In genomic region chr6:136489899-136490298, GRCm38 (mm10) we compare ENCODE assay signal across 20 mouse cellular contexts. TPM values are rescaled to one million over a fixed set of nuclear protein-coding genes. Genes with fewer than 3 reads are reported as not detected.
DNase-seq lines count a peak whose midpoint lies in the region; ATAC-seq and TF ChIP-seq lines count a peak whose summit lies in the region.
"Had no signal": no experiment of that assay in that cellular context is flagged by ENCODE, and none has a peak within 500 bp of the region (broad histone marks: within the 10 kb centered on the region; RNA-seq: fewer than 3 reads in every experiment).

No protein-coding gene starts in this region.

- WGBS in lung, embryonic 16.5 days = 62% methylated on average over 3 of the region's 3 CpGs
- 40% methylated on average over 3 of the region's 3 CpGs for WGBS in lung, adult 2 months
- WGBS in lung, postnatal 0 days = 59% methylated on average over 3 of the region's 3 CpGs
- WGBS in stomach, embryonic 16.5 days = 53% methylated on average over 3 of the region's 3 CpGs

- no peak for TF ChIP-seq CTCF in lung, adult 2 months (IDR thresholded peaks at IDR 0.05; ENCODE audit: insufficient read depth, low read length)
- TF ChIP-seq CTCF in lung, postnatal 0 days (IDR thresholded peaks at IDR 0.05) = no peak

- no peak overlapping the region for H3K4me2 ChIP-seq in lung, embryonic 16.5 days (ENCODE audit: low read depth, low read length)
- H3K4me2 ChIP-seq in lung, postnatal 0 days (replicated peaks; ENCODE audit: low read depth, low read length) = no peak overlapping the region
- no peak overlapping the region for H3K4me2 ChIP-seq in stomach, embryonic 16.5 days (ENCODE audit: low read depth, low read length)
- H3K4me2 ChIP-seq: embryonic facial prominence, embryonic 12.5 days; heart, embryonic 12.5 days; hindbrain, embryonic 13.5 days; limb, embryonic 15.5 days; liver, embryonic 15.5 days; midbrain, embryonic 12.5 days had no signal

- ATAC-seq in lung, embryonic 16.5 days (ENCODE audit: low read depth) = no peak
- peak; percentile 36; the same call in 1 of the 2 replicates for ATAC-seq in lung, postnatal 0 days
- ATAC-seq in stomach, embryonic 16.5 days (ENCODE audit: insufficient read depth, low FRiP score) = peak; percentile 63; the same call in 1 of the 2 replicates
- ATAC-seq in cerebellum, adult (ENCODE audit: insufficient number of reproducible peaks, low FRiP score, low TSS enrichment) = no peak
- ATAC-seq: forebrain, embryonic 14.5 days had no signal

- H3K4me3 ChIP-seq in lung, embryonic 16.5 days (ENCODE audit: low read length) = no peak overlapping the region
- H3K4me3 ChIP-seq in lung, adult 2 months (replicated peaks; ENCODE audit: extremely low read depth, low read depth, low read length) = no peak overlapping the region
- H3K4me3 ChIP-seq in lung, postnatal 0 days (ENCODE audit: low read depth, low read length) = no peak overlapping the region
- H3K4me3 ChIP-seq in stomach, embryonic 16.5 days (replicated peaks; ENCODE audit: low read length) = no peak overlapping the region
- H3K4me3 ChIP-seq: embryonic facial prominence, embryonic 12.5 days; heart, embryonic 12.5 days; hindbrain, embryonic 13.5 days; limb, embryonic 15.5 days; liver, embryonic 15.5 days; midbrain, embryonic 12.5 days had no signal

- H3K27me3 ChIP-seq in lung, embryonic 16.5 days (ENCODE audit: control insufficient read depth, insufficient read depth, low read depth, low read length) = no peaks in the 10 kb centered on the region
- no peaks in the 10 kb centered on the region for H3K27me3 ChIP-seq in lung, postnatal 0 days (replicated peaks; ENCODE audit: insufficient read depth, low read length)
- no peaks in the 10 kb centered on the region for H3K27me3 ChIP-seq in stomach, embryonic 16.5 days (ENCODE audit: control insufficient read depth, insufficient read depth, low read length)
- H3K27me3 ChIP-seq: embryonic facial prominence, embryonic 12.5 days; heart, embryonic 12.5 days; hindbrain, embryonic 13.5 days; limb, embryonic 15.5 days; liver, embryonic 15.5 days; midbrain, embryonic 12.5 days had no signal

- no peak for DNase-seq in lung, adult 2 months
- DNase-seq in R1 (ENCODE audit: low read depth, low spot score) = peak; percentile 98
- peak; percentile 74 for DNase-seq in lung, postnatal 0 days (ENCODE audit: low spot score)
- no peak for DNase-seq in layer of hippocampus, adult 9-10 months (ENCODE audit: low spot score)
- no peak for DNase-seq in adrenal gland, postnatal 10 days
- DNase-seq: cerebellum, adult 9-11 months; heart, postnatal 14 days; kidney, adult 11 months; right cerebral cortex, adult 18-20 months had no signal

- no peak for TF ChIP-seq POLR2A in lung, adult 2 months (IDR thresholded peaks at IDR 0.05; ENCODE audit: borderline replicate concordance, extremely low read depth, low read depth, low read length)

- H3K9me3 ChIP-seq in lung, embryonic 16.5 days (ENCODE audit: control insufficient read depth, low read length) = peaks cover 3% of the 10 kb centered on the region; the same call in 1 of the 2 replicates
- H3K9me3 ChIP-seq in lung, postnatal 0 days (ENCODE audit: low read length) = no peaks in the 10 kb centered on the region
- H3K9me3 ChIP-seq in stomach, embryonic 16.5 days (replicated peaks; ENCODE audit: control insufficient read depth, low read length) = no peaks in the 10 kb centered on the region
- H3K9me3 ChIP-seq: embryonic facial prominence, embryonic 12.5 days; G1E; limb, embryonic 15.5 days; liver, embryonic 15.5 days; midbrain, embryonic 12.5 days had no signal

- H3K4me1 ChIP-seq in lung, embryonic 16.5 days (replicated peaks; ENCODE audit: control insufficient read depth, insufficient read depth, low read length) = peaks cover 4% of the 10 kb centered on the region; the same call in 1 of the 2 replicates
- peaks cover 11% of the 10 kb centered on the region for H3K4me1 ChIP-seq in lung, adult 2 months (ENCODE audit: control insufficient read depth, insufficient read depth, low read length)
- no peaks in the 10 kb centered on the region for H3K4me1 ChIP-seq in lung, postnatal 0 days (ENCODE audit: insufficient read depth, low read depth, low read length)
- peaks cover 9% of the 10 kb centered on the region for H3K4me1 ChIP-seq in stomach, embryonic 16.5 days (ENCODE audit: control insufficient read depth, insufficient read depth, low read length)
- H3K4me1 ChIP-seq: embryonic facial prominence, embryonic 12.5 days; limb, embryonic 15.5 days had no signal

- no peak overlapping the region for H3K9ac ChIP-seq in lung, embryonic 16.5 days (ENCODE audit: low read length)
- H3K9ac ChIP-seq in lung, postnatal 0 days (replicated peaks; ENCODE audit: low read depth) = no peak overlapping the region
- no peak overlapping the region for H3K9ac ChIP-seq in stomach, embryonic 16.5 days (ENCODE audit: low read length)
- H3K9ac ChIP-seq: embryonic facial prominence, embryonic 12.5 days; heart, embryonic 12.5 days; hindbrain, embryonic 13.5 days; limb, embryonic 15.5 days; liver, embryonic 15.5 days; midbrain, embryonic 12.5 days had no signal

- peak overlapping the region; percentile 66 for H3K27ac ChIP-seq in lung, embryonic 16.5 days (ENCODE audit: low read length)
- H3K27ac ChIP-seq in lung, postnatal 0 days (ENCODE audit: low read length) = no peak overlapping the region
- peak overlapping the region; percentile 82 for H3K27ac ChIP-seq in stomach, embryonic 16.5 days (ENCODE audit: low read length)
- H3K27ac ChIP-seq: embryonic facial prominence, embryonic 12.5 days; hindbrain, embryonic 13.5 days; liver, embryonic 15.5 days; midbrain, embryonic 12.5 days had no signal

- no peaks in the 10 kb centered on the region for H3K36me3 ChIP-seq in lung, embryonic 16.5 days (ENCODE audit: control insufficient read depth, insufficient read depth, low read length)
- no peaks in the 10 kb centered on the region for H3K36me3 ChIP-seq in lung, postnatal 0 days (ENCODE audit: insufficient read depth, low read length)
- H3K36me3 ChIP-seq in stomach, embryonic 16.5 days (ENCODE audit: control insufficient read depth, insufficient read depth, low read length) = no peaks in the 10 kb centered on the region
- H3K36me3 ChIP-seq: embryonic facial prominence, embryonic 12.5 days; G1E; heart, embryonic 12.5 days; hindbrain, embryonic 13.5 days; limb, embryonic 15.5 days; liver, embryonic 15.5 days; midbrain, embryonic 12.5 days had no signal

- TF ChIP-seq EP300 in lung, postnatal 0 days (IDR thresholded peaks at IDR 0.05) = no peak

RNA-seq across cellular contexts. Expression of gene Atf7ip, which starts 16.1 kb away (rescaled TPM):
- polyA plus RNA-seq in lung, embryonic 16.5 days (2015; fragmentation: Nextera tagmentation; extraction: Ambion mirVana) = 41.2 and 43.6 TPM in 2 replicates
- polyA plus RNA-seq in lung, adult 2 months (2012; rRNA removed) = 24.8 and 28.3 TPM in 2 replicates
- 13.9 and 14.9 TPM in 2 replicates for polyA plus RNA-seq in lung, postnatal 0 days (2015; fragmentation: Nextera tagmentation; extraction: Ambion mirVana)
- 30.0 and 34.0 TPM in 2 replicates for polyA plus RNA-seq in stomach, embryonic 16.5 days (2015; fragmentation: Nextera tagmentation; extraction: Ambion mirVana)
- 100 to 1,000 TPM in 1 of 2 experiments, 10 to 100 TPM in 1; 63.7 to 105 TPM for total RNA-seq in adrenal gland, postnatal 10 days (2021)

Comparison
In these comparisons a context has a peak if more than half of its experiments do, and no peak if none do; other contexts are left out.
1. ATAC-seq: peak in lung, postnatal 0 days (single experiment) and stomach, embryonic 16.5 days (single experiment); none in lung, embryonic 16.5 days (single experiment) and cerebellum, adult (single experiment).
2. DNase-seq: peak in R1 (single experiment) and lung, postnatal 0 days (single experiment); none in lung, adult 2 months (single experiment), layer of hippocampus, adult 9-10 months (single experiment) and adrenal gland, postnatal 10 days (single experiment).